Mouse (Mus musculus): ENCODE results near the gene Ryr3.

The Ryr3 gene

DNA sequence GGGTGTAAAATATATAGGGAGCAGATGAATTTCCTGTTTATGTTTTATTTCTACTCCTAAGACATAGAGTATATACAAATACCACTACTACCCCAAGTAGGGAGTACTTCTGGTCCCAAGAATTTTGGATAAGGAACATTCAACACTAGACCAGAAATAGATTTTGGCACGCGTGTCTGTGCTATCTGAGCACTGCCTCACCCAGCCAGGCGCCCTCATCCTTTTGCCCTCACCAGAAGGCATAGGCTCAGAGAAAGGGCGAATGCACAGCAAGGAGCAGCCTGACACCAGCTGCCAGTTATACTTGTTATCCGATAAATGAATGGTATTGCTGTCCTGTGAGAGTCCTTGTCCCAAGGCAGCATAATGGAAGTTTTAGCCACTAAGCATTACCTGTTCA lies 579.7 kb downstream of the Ryr3 start:
- no peak for DNase-seq (ENCODE audit: low spot score)

- DNase-seq (ENCODE audit: low spot score), result no peak
Observed at GRCm38 (mm10) chr2:112632536-112632935, 584.4 kb downstream of the Ryr3 start.

- no peak for DNase-seq (ENCODE audit: low spot score)
Observed at GRCm38 (mm10) chr2:112630669-112631068, 586.2 kb downstream of the Ryr3 start.

GRCm38 (mm10) chr2:112625156-112625555 lies 591.7 kb downstream of the Ryr3 start:
- no peak for DNase-seq (ENCODE audit: low spot score)

- no peak for DNase-seq (ENCODE audit: low spot score)
Observed at GRCm38 (mm10) chr2:112617206-112617605, 599.7 kb downstream of the Ryr3 start.

GRCm38 (mm10) chr2:112614375-112614774 lies 602.5 kb downstream of the Ryr3 start:
- DNase-seq (ENCODE audit: low spot score), result no peak

- no peak for DNase-seq (ENCODE audit: low spot score)
Observed at GRCm38 (mm10) chr2:112612628-112613027, 604.3 kb downstream of the Ryr3 start.

DNA sequence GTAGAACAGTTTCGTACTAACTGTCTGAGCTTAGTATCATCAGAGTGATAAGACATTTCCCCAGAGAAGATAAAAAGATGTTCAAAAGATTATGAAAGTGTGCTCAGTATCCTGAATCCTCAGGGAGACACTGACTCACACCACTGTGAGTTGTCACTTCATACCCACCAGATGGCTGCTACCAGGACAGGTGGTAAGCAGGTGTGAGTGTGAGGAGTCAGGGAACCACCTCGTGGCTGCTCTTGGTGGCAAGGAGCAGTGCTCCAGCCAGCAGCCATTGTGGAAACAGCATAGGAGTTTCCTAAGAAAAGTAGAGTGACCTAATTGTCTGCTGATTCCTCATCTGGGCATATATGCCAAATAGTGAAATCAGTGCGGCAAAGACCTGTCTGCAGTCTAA lies 610.4 kb downstream of the Ryr3 start:
- no peak for DNase-seq (ENCODE audit: low spot score)

- DNase-seq (ENCODE audit: low spot score), result no peak
Observed at GRCm38 (mm10) chr2:112602487-112602886, 614.4 kb downstream of the Ryr3 start.

DNA sequence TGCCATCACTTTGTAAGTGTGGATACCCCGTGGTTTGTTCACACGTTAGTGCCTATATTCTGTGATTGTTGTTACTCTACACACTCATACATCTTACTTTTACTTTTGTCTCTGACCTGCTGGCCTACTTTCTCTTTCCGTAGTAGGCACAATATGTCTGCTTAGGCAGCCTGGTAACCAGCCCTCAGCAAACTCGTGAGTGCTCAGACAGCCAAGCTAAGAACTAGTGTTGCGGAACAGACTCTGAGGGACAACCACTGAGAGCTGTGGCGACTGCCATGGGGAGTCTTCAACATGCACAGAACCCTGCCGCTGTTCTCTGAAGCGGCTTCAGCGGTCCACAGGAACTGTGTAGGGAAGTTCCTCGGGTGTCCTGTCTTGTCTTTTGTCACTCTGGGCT lies 616.7 kb downstream of the Ryr3 start:
- no peak for DNase-seq (ENCODE audit: low spot score)

DNA sequence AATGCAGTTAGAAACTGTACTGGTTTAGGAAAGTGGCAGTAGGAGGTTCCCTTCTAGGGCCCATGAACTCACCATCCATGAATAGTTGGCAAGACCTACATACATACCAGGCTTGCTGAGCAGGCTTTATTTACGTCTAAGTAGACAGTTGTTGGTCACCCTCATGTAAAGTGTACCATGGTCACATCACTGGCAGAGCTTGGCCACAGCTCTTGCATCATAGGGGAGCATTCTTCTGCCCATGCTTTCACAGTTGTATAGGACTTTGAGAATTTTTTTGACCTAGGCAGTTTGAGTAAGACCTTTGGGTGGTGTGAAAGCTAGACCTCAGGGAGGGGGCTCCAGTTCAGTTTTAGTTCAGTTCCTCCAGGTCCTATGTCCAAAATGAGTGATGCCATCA lies 619.8 kb downstream of the Ryr3 start:
- no peak for DNase-seq (ENCODE audit: low spot score)

- DNase-seq (ENCODE audit: low spot score), result no peak
Observed at GRCm38 (mm10) chr2:112596415-112596814, 620.5 kb downstream of the Ryr3 start.

DNA sequence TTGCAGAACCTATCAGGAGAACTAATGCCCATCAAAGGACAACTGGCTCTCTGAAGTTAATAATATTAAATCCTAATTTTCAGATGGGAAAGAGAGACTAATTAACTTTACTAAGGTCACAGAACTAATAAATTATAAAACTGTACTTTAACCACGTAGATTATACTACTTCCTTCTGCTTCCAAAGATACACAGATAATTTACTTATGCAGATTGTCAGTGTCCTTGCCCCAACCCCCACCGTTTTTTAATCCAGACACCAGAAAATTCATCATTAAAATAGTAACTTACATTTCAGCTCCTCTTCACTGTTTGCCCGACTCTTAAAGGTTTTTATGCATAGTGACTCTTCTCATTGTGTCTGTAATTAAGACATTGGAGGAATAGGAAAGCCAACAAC lies 621.1 kb downstream of the Ryr3 start:
- no peak for DNase-seq (ENCODE audit: low spot score)

DNA sequence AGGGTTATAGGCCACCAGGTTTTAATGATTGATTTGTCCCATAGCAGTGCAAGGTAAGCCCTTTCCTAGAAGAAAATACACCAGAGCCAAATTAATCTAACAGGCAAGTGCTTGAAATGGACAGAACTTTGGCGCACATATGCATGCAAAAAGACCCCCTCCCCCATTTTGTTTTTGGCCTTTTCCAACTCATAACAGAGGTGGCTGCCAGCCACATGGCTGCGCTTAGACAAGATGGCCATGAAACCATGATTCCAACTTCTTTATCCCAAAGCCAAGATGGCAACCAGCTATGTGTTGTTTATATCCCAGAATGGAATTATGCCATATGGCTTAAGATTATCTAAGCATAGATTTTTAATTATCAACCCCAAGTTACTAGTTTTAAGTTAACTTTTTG lies 623.1 kb downstream of the Ryr3 start:
- no peak for DNase-seq (ENCODE audit: low spot score)

DNA sequence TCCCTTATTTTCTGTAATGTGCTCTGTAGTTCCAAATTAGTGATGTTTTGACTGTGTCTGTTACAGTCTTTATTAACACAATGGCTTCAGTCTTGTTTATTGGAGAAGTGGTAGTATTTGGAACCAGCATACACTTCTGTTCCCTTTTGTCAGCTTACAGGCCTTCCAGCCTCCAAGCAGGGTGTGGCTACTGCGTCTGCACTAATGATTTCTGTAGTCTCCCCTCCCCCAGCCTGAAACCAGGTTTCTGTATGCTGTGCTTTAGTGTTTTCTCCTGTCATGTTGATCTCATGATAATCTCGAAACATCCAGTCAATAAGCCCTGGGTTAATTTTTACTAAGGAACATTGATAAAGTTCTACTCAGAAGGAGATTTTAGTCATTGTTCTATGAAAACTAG lies 623.6 kb downstream of the Ryr3 start:
- DNase-seq (ENCODE audit: low spot score), result no peak

GRCm38 (mm10) chr2:112591451-112591871 lies 625.4 kb downstream of the Ryr3 start:
- peak; percentile 16 for DNase-seq (ENCODE audit: low spot score)

DNA sequence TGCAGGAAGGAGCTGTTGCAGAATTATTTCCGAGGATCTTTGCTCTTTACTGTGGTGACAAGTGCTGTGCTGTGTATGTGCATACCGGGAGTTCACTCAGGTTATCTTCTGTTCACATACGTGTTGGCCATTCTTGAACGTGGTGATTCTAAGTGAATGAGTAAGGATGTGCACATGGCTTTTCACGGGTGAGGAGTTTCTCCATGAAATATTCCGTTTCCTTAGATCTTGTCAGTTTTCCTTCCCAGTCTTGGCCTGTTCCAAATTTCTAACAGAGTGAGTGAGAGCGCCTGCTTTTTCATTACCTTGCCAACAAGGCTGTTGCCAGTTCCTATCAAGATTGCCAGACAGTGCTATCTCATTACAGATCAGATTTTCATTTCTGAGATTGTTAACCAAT lies 625.9 kb downstream of the Ryr3 start:
- no peak for DNase-seq (ENCODE audit: low spot score)

Data from ovary, postnatal 36 days (tissue).